ENCODE assay signal across 9 mouse cellular contexts in the genomic region with DNA sequence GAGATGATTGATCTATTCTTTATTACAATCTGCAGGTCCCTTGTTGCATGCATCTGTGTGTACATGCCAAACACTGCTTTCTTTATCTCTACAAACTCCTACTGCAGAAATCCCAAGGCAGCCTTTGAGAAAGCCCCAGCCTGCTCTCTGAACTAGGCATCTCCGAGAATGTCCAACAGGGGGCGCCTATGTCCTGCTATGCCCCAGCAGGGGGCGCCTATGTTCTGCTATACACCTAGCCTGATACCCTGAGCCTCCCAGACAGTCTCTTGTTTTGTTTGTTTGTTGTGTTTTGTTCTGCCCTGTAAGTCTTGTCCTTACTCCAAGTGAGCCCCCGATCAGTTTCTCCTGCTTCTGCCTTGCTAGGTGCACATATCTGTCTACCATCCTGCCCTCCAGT. TPM values are rescaled to one million over a fixed set of nuclear protein-coding genes. Genes with fewer than 3 reads are reported as not detected.
DNase-seq lines count a peak whose midpoint lies in the region; ATAC-seq and TF ChIP-seq lines count a peak whose summit lies in the region.
"Had no signal": no experiment of that assay in that cellular context is flagged by ENCODE, and none has a peak within 500 bp of the region (broad histone marks: within the 10 kb centered on the region; RNA-seq: fewer than 3 reads in every experiment).

No protein-coding gene starts in this region.

- TF ChIP-seq CTCF in C2C12 (IDR thresholded peaks at IDR 0.05; ENCODE audit: control insufficient read depth, insufficient read depth, insufficient read length), result peak; percentile 97
- peak; percentile 87 for TF ChIP-seq CTCF in liver, adult 2 months (IDR thresholded peaks at IDR 0.05; ENCODE audit: low read depth, low read length)

- H3K9ac ChIP-seq in kidney, embryonic 15.5 days, result no peak overlapping the region
- H3K9ac ChIP-seq in liver, adult 2 months (ENCODE audit: low read depth, low read length), result no peak overlapping the region
- H3K9ac ChIP-seq: embryonic facial prominence, embryonic 15.5 days had no signal

- H3K79me3 ChIP-seq in C2C12 (ENCODE audit: low read depth), result no peaks in the 10 kb centered on the region

- peak; percentile 38; the same call in 1 of the 2 replicates for ATAC-seq in kidney, embryonic 15.5 days (replicated peaks; ENCODE audit: low FRiP score)

- H3K79me2 ChIP-seq in C2C12 (ENCODE audit: control insufficient read depth, insufficient read depth), result no peaks in the 10 kb centered on the region
- H3K79me2 ChIP-seq in liver, adult 2 months (ENCODE audit: control insufficient read depth, insufficient read depth, low read length), result no peaks in the 10 kb centered on the region

- H3ac ChIP-seq in C2C12 (ENCODE audit: control insufficient read depth, insufficient read length, low read depth), result no peak overlapping the region

- peak; percentile 91 for DNase-seq in adrenal gland, postnatal 10 days
- DNase-seq in embryo, embryonic 11 days, result peak; percentile 78
- DNase-seq in gastrocnemius, postnatal 4 days (ENCODE audit: low spot score in 2 of 2), result peak; percentile 62 to 70
- DNase-seq in liver, adult 2 months (ENCODE audit: extremely low read depth, low read depth, low spot score), result no peak
- DNase-seq in ovary, postnatal 10 days (ENCODE audit: low spot score), result peak; percentile 82
- peak; percentile 62 for DNase-seq in thymus, postnatal 25 days

- H3K4me3 ChIP-seq in C2C12 (ENCODE audit: insufficient read depth, poor library complexity, severe bottlenecking), result no peak overlapping the region
- no peak overlapping the region for H3K4me3 ChIP-seq in kidney, embryonic 15.5 days (replicated peaks)
- no peak overlapping the region for H3K4me3 ChIP-seq in liver, adult 2 months (ENCODE audit: insufficient read depth, low read depth, low read length)
- H3K4me3 ChIP-seq: embryonic facial prominence, embryonic 15.5 days had no signal

- no peak for TF ChIP-seq POLR2A in liver, adult 2 months (IDR thresholded peaks at IDR 0.05; ENCODE audit: extremely low read depth, insufficient read depth, low read length)

- no peak overlapping the region for H3K27ac ChIP-seq in kidney, embryonic 15.5 days
- H3K27ac ChIP-seq in liver, adult 2 months (replicated peaks; ENCODE audit: insufficient read depth, low read depth, low read length), result no peak overlapping the region
- H3K27ac ChIP-seq: embryonic facial prominence, embryonic 15.5 days had no signal

- H3K36me3 ChIP-seq in C2C12 (ENCODE audit: control insufficient read depth, insufficient read depth), result no peaks in the 10 kb centered on the region
- peaks cover 18% of the 10 kb centered on the region for H3K36me3 ChIP-seq in kidney, embryonic 15.5 days
- no peaks in the 10 kb centered on the region for H3K36me3 ChIP-seq in liver, adult 2 months (ENCODE audit: control insufficient read depth, insufficient read depth, low read length)

- no peaks in the 10 kb centered on the region for H3K27me3 ChIP-seq in C2C12 (ENCODE audit: control insufficient read depth, insufficient read depth, insufficient read length)
- no peaks in the 10 kb centered on the region for H3K27me3 ChIP-seq in kidney, embryonic 15.5 days
- H3K27me3 ChIP-seq in liver, adult 2 months (ENCODE audit: control insufficient read depth, insufficient read depth, low read length), result no peaks in the 10 kb centered on the region; the same call in 1 of the 2 replicates
- H3K27me3 ChIP-seq: embryonic facial prominence, embryonic 15.5 days had no signal

- H3K9me3 ChIP-seq in kidney, embryonic 15.5 days (replicated peaks), result no peaks in the 10 kb centered on the region
- H3K9me3 ChIP-seq: embryonic facial prominence, embryonic 15.5 days had no signal

- 35% methylated on average over 4 of the region's 4 CpGs for WGBS in kidney, embryonic 15.5 days
- 29% methylated on average over 4 of the region's 4 CpGs for WGBS in liver, adult 2 months

- H3K4me2 ChIP-seq in kidney, embryonic 15.5 days, result no peak overlapping the region
- H3K4me2 ChIP-seq: embryonic facial prominence, embryonic 15.5 days had no signal

- H3K4me1 ChIP-seq in kidney, embryonic 15.5 days, result peaks cover 7% of the 10 kb centered on the region; the same call in 1 of the 2 replicates
- H3K4me1 ChIP-seq in liver, adult 2 months (ENCODE audit: control insufficient read depth, insufficient read depth, low read length), result no peaks in the 10 kb centered on the region
- H3K4me1 ChIP-seq: embryonic facial prominence, embryonic 15.5 days had no signal

TF ChIP-seq in C2C12, 6 proteins besides CTCF, POLR2A, EP300 and RAD21:
- TF ChIP-seq MAX (IDR thresholded peaks at IDR 0.05) (no peak), CEBPB (IDR thresholded peaks at IDR 0.05; ENCODE audit: low read depth) (no peak), USF1 (IDR thresholded peaks at IDR 0.05; ENCODE audit: low read depth) (no peak), MYOD1 (IDR thresholded peaks at IDR 0.05; ENCODE audit: control insufficient read depth, insufficient read length, low read depth) (no peak), FOSL1 (IDR thresholded peaks at IDR 0.05; ENCODE audit: insufficient read depth, low read length, poor library complexity, severe bottlenecking) (no peak), MYOG (IDR thresholded peaks at IDR 0.05; ENCODE audit: control insufficient read depth, extremely low read depth, insufficient read length) (no peak)

RNA-seq across cellular contexts. Expression of gene Mocs1, which starts 40.1 kb away (rescaled TPM):
- 13.7 TPM for polyA plus RNA-seq in C2C12 (2012; fragmentation: generic; extraction: Trizol)
- total RNA-seq in adrenal gland, postnatal 10 days (2021), result 10 to 100 TPM; 44.6 to 51.3 TPM
- 10 to 100 TPM; 20.3 to 20.8 TPM for total RNA-seq in gastrocnemius, postnatal 4 days (2021)
- 8.4 and 8.9 TPM in 2 replicates for polyA plus RNA-seq in kidney, embryonic 15.5 days (2015; fragmentation: Nextera tagmentation; extraction: Ambion mirVana)
- total RNA-seq in liver, adult 2 months (2014; rRNA removed), result 46.1 and 50.6 TPM in 2 replicates
- 124 and 125 TPM in 2 replicates for polyA plus RNA-seq in liver, adult 2 months (2012; rRNA removed)
